Mouse (Mus musculus): ENCODE results near the gene Heg1. TPM values are rescaled to one million over a fixed set of nuclear protein-coding genes. Genes with fewer than 3 reads are reported as not detected.

Gene Heg1
- polyA plus RNA-seq, 1 experiment from 2014 or later = 19.9 TPM

DNA sequence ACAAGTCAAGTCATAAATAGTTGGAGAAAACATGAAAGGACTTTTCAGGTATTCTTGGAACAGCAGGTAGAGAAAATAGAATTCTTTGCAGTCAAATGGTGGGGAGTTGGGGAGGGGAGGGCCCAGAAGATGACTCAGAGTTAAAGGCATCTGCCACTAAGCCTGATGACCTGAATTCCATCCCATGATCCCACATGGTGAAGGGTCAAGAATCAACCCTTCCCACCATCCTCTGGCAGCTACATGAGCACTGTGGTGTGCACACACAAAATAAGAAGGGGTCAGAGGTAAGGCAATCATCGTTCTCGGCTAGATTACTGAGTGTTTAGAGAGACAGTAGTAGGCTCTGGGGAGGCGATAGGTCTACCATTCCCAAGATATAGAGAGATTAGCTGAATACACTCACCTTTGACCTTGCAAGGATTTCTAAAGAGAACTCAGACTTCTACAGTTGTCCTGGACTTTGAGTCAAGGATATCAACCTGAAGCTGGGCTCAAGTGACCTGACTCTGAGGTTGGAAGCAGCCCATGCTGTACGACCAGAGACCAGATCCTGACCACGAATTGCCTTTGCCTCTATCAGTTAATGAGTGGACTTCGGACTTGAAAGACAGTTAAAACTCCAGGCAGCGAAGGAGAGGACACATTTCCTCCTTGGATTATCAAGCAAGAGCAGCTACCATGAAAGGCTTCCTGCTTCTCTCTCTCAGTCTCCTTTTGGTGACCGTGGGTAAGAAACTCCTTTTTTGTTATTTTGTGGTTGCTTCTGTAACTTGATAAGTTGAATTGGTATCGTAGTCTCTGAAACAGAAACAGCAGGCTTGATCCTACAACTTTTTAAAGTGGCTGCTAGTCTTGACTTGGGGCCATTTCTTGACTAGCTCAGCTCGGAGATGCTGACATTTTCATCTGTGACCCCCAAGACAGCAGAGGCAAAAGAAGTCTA lies 109.9 kb downstream of the Heg1 start, which contains the start of gene Muc13:
Gene Muc13, plus strand, starts transcription at position 192 of the 946 bp plus-strand sequence.
- H3K4me1 ChIP-seq = no peaks in the 10 kb centered on the region
- no peak within 1 kb of the TSS for H3K4me2 ChIP-seq (replicated peaks)
- no peak for ATAC-seq (ENCODE audit: low FRiP score, low read depth)
- WGBS = 89% methylated on average over 10 of the region's 10 CpGs
- H3K9me3 ChIP-seq = no peaks in the 10 kb centered on the region
- H3K27me3 ChIP-seq (replicated peaks) = no peaks in the 10 kb centered on the region
- no peak within 1 kb of the TSS for H3K27ac ChIP-seq
- no peak within 1 kb of the TSS for H3K9ac ChIP-seq
- H3K36me3 ChIP-seq = no peaks in the 10 kb centered on the region
- H3K4me3 ChIP-seq = no peak within 1 kb of the TSS

DNA sequence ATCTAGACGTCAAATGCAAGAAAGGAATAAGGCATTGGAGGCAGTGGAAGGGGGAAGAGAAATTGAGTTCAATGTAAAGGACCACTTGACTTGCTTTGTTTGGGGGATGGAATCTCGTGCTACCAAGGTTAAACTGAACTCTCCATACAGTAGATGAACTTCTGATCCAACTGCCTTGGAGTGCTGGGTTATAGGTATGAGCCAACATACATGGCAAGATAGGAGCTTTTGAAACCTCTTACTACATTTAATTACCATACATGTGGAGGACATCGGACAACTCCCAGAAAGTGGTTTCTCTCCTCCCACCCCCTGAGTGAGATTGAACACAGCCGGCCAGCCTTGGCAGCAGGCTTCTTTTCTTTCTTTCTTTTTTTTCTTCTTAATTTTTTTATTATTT lies 110.9 kb downstream of the Heg1 start:
- Histone ChIP-seq H3K4me1 (no peaks in the 10 kb centered on the region), H3K36me3 (no peaks in the 10 kb centered on the region), H3K4me2 (replicated peaks) (no peak overlapping the region), H3K4me3 (no peak overlapping the region), H3K9me3 (no peaks in the 10 kb centered on the region), H3K27me3 (replicated peaks) (no peaks in the 10 kb centered on the region), H3K9ac (no peak overlapping the region), H3K27ac (no peak overlapping the region)
- ATAC-seq (ENCODE audit: low FRiP score, low read depth) = no peak
- 84% methylated on average over 4 of the region's 4 CpGs for WGBS

DNA sequence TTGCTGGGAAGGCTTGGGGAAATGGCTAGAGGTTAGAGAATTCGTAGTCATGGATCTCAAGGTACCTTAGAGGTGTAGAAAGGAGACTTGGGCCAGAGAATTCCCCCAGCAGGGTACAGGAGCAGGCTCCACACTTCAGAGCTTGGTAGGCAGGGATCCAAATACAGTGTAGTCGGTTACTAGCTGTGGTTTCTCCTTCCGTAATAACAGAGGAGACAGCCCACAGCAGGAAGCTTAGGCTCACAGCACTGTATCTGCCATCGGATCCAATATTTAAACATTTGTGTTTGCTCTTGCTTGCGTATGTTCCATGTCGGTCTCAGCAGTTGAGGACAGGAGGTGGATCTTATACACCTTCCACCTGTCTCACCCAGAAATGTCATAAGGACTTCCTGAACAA lies 111.7 kb downstream of the Heg1 start:
- Histone ChIP-seq H3K27me3 (replicated peaks) (no peaks in the 10 kb centered on the region), H3K9me3 (no peaks in the 10 kb centered on the region), H3K4me2 (replicated peaks) (no peak overlapping the region), H3K4me1 (no peaks in the 10 kb centered on the region), H3K27ac (no peak overlapping the region), H3K36me3 (no peaks in the 10 kb centered on the region), H3K9ac (no peak overlapping the region), H3K4me3 (no peak overlapping the region)
- no peak for ATAC-seq (ENCODE audit: low FRiP score, low read depth)
- 85% methylated on average over 6 of the region's 6 CpGs for WGBS

DNA sequence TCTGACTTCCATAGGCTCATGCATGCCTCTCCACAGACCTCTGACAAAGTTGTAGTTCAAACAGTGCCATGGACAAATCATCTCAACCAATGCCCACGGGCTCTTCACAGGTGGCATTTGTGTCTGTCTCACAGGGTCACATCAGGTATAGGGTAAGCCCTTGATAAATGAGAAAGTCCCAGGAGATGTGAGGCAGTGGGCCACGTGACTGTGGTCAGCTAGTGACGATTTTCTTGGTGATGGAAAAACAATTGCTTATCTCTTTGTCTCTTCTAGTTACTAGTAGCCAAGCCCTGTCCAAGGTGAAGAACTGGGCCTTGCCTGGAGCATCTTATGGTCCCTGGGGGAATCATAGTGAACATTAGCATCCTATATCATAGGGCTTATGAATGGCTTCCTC lies 112.6 kb downstream of the Heg1 start:
- Histone ChIP-seq H3K4me1 (no peaks in the 10 kb centered on the region), H3K27ac (no peak overlapping the region), H3K4me2 (replicated peaks) (no peak overlapping the region), H3K4me3 (no peak overlapping the region), H3K27me3 (replicated peaks) (no peaks in the 10 kb centered on the region), H3K9ac (no peak overlapping the region), H3K9me3 (no peaks in the 10 kb centered on the region), H3K36me3 (no peaks in the 10 kb centered on the region)
- no peak for ATAC-seq (ENCODE audit: low FRiP score, low read depth)
- WGBS = 91% methylated on average over 3 of the region's 3 CpGs

DNA sequence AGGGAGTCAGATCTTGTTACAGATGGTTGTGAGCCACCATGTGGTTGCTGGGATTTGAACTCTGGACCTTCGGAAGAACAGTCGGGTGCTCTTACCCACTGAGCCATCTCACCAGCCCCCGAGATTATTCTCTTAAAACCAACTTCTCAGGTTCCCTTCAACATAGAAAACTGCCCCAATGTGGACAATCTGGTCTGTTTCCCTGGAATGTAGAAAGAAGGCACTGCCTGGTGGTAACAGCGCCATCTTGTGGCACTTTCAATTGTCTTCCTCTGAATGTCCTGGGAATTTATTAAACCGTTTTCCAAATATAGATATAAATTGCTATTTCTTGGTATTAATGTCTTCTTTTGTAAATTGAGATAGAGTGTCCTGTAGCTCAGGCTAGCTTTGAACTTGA lies 113.7 kb downstream of the Heg1 start:
- H3K9me3 ChIP-seq = no peaks in the 10 kb centered on the region
- H3K36me3 ChIP-seq = no peaks in the 10 kb centered on the region
- H3K4me1 ChIP-seq = no peaks in the 10 kb centered on the region
- H3K9ac ChIP-seq = no peak overlapping the region
- ATAC-seq (ENCODE audit: low FRiP score, low read depth) = no peak
- whole genome bisulfite sequencing = 49% methylated on average over 5 of the region's 5 CpGs
- no peak overlapping the region for H3K4me2 ChIP-seq (replicated peaks)
- no peak overlapping the region for H3K27ac ChIP-seq
- no peak overlapping the region for H3K4me3 ChIP-seq
- H3K27me3 ChIP-seq (replicated peaks) = no peaks in the 10 kb centered on the region

DNA sequence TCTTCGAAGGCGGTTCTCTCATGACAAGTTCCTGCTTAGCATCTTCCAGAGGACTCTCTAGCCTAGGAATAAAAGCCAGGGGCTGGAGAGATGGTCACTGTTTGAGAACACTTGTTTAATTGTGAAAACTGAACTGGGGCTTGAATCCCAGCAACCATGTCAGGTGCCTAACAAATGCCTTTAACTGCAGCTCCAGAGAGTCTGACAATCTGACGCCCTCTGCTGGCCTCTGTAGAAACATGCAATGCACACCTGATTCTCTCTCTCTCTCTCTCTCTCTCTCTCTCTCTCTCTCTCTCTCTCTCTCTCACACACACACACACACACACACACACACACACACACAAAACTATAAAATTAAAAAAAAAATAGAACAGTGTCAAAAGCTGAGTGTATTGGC lies 125.8 kb downstream of the Heg1 start:
- no peaks in the 10 kb centered on the region for H3K9me3 ChIP-seq
- 71% methylated on average over 3 of the region's 3 CpGs for WGBS
- no peak for ATAC-seq (ENCODE audit: low FRiP score, low read depth)

DNA sequence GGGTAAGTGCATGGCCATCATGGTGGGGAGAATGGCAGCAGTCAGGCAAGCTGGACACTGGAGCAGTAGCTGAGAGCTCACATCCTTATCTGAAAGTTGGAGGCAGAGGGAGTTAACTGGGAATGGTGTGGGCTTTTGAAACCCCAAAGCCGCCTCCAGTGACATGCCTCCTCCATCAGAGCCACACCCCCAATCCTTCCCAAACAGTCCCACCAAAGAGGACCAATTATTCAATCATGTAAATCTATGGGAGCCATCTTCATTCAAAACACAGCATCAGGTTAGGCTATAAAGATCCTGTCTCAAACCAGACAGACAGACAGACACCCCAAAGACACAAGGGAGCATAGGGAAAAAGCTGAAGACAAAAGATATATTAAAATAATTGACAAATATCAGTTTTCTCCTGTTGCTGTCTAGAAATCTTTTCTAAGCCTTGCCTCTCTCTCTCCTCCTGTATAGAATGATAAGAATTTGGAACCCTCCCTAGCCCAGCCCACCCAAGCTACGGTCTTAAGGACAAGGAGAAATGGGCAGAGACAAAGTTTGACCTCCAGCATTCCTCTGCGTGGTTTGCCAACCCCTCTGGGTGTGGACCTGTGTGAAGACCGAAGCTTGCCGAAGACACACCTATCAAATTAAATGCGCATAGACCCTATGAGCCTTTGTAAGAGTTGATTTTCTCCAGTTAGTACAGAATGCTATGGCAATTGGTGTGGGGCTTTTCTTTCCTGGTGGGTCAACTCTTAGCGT lies 134.4 kb downstream of the Heg1 start:
- 92% methylated on average over 7 of the region's 7 CpGs for WGBS
- no peak for ATAC-seq (ENCODE audit: low FRiP score, low read depth)
- Histone ChIP-seq H3K4me3 (no peak overlapping the region), H3K36me3 (no peaks in the 10 kb centered on the region), H3K9me3 (no peaks in the 10 kb centered on the region), H3K4me2 (replicated peaks) (no peak overlapping the region), H3K27me3 (replicated peaks) (no peaks in the 10 kb centered on the region), H3K9ac (no peak overlapping the region), H3K27ac (no peak overlapping the region), H3K4me1 (no peaks in the 10 kb centered on the region)

More for the DNA sequence above, 125.8 kb downstream of the Heg1 start:
- Histone ChIP-seq H3K4me2 (replicated peaks) (no peak overlapping the region), H3K27me3 (replicated peaks) (no peaks in the 10 kb centered on the region), H3K36me3 (no peaks in the 10 kb centered on the region), H3K9ac (no peak overlapping the region), H3K4me1 (no peaks in the 10 kb centered on the region), H3K4me3 (no peak overlapping the region), H3K27ac (no peak overlapping the region)

DNA sequence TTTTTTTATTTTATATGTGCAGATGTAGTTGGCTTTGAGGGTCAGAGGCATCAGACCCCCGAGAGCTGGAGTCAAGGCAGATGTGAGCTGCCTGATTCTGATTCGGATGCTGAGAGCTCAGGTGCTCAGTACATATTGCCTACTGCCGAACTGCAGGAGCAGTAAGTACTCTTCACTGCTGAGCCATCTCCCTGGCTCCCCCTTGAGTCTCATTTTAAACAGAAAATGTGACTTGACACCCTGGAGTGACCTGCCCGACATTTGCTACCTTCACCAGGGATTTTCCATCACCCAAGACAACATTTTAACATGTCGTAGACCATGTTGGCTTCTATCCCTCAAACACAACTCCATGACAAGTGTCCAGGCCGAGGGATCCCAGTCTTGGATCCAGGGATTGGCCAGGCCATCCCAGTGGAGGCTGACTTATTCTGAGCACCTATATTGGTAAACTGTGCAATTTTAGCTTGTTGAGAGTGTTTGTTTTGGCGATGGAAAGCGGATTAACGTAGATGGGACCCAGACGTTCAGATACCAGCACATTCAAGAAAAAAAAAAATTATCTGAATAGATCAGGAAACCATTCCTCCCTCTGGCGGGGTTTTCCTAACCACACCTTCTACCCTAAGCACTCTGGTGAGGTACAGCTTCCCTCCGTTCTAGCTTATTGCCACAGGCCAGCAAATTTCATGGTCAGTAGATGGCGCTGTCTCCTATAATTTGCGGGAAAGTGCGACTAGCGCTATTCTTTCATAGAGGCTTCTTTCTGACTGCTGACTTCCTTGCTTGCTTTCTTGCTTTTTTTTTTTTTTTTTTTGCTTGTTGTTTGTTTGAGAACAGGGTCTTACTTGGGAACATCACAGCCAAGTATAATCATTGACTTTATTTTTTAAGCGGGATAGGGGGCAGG lies 136.4 kb downstream of the Heg1 start:
- ATAC-seq (ENCODE audit: low FRiP score, low read depth) = no peak
- Histone ChIP-seq H3K4me1 (no peaks in the 10 kb centered on the region), H3K4me3 (no peak overlapping the region), H3K4me2 (replicated peaks) (no peak overlapping the region), H3K27me3 (replicated peaks) (no peaks in the 10 kb centered on the region), H3K9me3 (no peaks in the 10 kb centered on the region), H3K36me3 (no peaks in the 10 kb centered on the region), H3K9ac (no peak overlapping the region), H3K27ac (no peak overlapping the region)
- WGBS = 23% methylated on average over 17 of the region's 17 CpGs

Other genes with a start within 250 kb of the Heg1 start
- 0.58 and 0.64 TPM in 2 replicates for gene Slc12a8, start 167.0 kb upstream of the Heg1 start, polyA plus RNA-seq (2016; fragmentation: Nextera tagmentation; extraction: Ambion mirVana)
- 0.06 and 0.16 TPM in 2 replicates for gene Muc13, start 109.7 kb downstream of the Heg1 start, polyA plus RNA-seq (2016; fragmentation: Nextera tagmentation; extraction: Ambion mirVana)
- gene Itgb5, start 145.3 kb downstream of the Heg1 start, polyA plus RNA-seq (2016; fragmentation: Nextera tagmentation; extraction: Ambion mirVana) = 31.2 and 31.5 TPM in 2 replicates